Mouse (Mus musculus) layer of hippocampus, postnatal 25 days (tissue): ENCODE results near the gene Lingo3. TPM values are rescaled to one million over a fixed set of nuclear protein-coding genes. Genes with fewer than 3 reads are reported as not detected.
"Not testable (repeated sequence)": the region's sequence is repeated elsewhere in the genome, so short reads cannot be mapped to it uniquely, and the experiment has no call there.

Experiments
- DNase-seq, 2 experiments: peaks; one replicate each; pipeline ENCODE4 v3.0.0; 2022; ENCODE audit warnings: mixed read lengths in 2 of 2, low spot score in 1 of 2; ENCODE audit errors: extremely low spot score in 1 of 2
- total RNA-seq, 2 experiments: library from RNA; stranded (reverse); gene quantifications; 2 replicates each; pipeline ENCODE4 v1.2.3; 2021

Gene Lingo3
- total RNA-seq, 2 experiments from 2014 or later: 38.3 to 39.9 TPM

GRCm38 (mm10) chr10:80823847-80824643 is 19.8 kb downstream of the Lingo3 start:
- no peak for DNase-seq

DNA sequence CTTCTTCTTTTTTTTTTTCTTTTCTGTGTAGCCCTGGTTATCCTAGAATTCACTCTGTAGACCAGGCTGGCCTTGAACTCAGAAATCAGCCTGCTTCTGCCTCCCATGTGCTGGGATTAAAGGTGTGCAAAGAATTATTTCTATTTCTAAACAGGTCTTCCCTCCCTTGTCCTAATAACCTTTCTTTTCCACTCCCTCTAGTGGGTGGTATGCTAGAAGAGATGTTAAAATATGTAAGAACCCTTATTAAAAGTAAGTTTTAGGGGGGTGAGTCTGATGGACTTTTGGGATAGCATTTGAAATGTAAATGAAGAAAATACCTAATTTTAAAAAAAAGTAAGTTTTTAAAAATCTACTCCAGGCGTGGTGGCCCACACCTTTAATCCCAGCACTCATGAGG is 20.5 kb downstream of the Lingo3 start:
- no peak for DNase-seq

DNA sequence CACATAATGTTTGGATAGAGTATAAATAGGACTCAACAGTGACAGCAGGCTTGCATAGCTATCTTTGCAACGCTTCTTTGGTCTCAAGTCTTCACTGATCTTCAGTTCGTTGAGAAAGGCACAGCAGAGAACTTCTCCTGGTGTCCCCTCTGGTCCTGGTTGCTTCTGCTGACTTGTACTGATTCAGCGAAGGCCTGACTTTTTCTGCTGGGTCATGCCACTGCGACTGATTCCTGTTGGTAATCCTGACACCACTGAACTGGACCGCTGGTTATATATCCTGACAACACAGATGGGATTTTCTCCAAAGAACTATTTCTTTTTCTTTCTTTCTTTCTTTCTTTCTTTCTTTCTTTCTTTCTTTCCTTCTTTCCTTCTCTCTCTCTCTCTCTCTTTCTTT is 21.3 kb downstream of the Lingo3 start:
- DNase-seq: no peak

GRCm38 (mm10) chr10:80821991-80822390 is 21.8 kb downstream of the Lingo3 start:
- DNase-seq: no peak

GRCm38 (mm10) chr10:80819406-80819805 is 24.4 kb downstream of the Lingo3 start:
- no peak for DNase-seq

GRCm38 (mm10) chr10:80818599-80819281 is 25.1 kb downstream of the Lingo3 start:
- DNase-seq: no peak

GRCm38 (mm10) chr10:80817955-80818354 is 25.9 kb downstream of the Lingo3 start:
- not testable (repeated sequence) for DNase-seq

GRCm38 (mm10) chr10:80817164-80817563 is 26.7 kb downstream of the Lingo3 start:
- DNase-seq: no peak

DNA sequence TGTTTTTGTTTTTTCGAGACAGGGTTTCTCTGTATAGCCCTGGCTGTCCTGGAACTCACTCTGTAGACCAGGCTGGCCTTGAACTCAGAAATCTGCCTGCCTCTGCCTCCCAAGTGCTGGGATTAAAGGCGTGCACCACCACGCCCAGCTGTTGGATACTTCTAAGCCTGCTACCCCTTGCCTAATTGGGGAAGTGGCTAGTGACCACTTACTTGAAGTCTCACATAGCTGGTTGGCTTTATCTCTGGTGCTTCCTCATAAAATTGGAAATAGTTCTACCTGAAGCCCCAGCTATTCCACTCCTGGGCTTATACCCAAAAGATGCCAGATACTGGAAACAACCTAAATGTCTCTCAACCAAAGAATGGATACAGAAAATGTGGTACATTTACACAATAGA is 27.5 kb downstream of the Lingo3 start:
- DNase-seq: not testable (repeated sequence)

DNA sequence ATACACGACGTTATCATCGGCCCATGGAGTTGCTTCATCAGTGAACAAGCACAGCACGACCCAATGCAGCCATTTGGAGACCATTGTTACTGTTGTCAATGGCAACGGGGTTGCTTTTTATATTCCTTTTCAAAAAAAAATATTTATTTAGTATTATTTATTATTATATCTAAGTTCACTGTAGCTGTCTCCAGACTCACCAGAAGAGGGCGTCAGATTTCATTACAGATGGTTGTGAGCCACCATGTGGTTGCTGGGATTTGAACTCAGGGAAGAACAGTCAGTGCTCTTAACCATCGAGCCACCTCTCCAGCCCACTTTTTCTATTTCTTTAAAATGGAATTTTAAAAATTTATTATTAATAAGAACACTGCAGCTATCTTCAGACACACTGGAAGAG is 29.0 kb downstream of the Lingo3 start:
- no peak for DNase-seq

GRCm38 (mm10) chr10:80813366-80813765 is 30.5 kb downstream of the Lingo3 start, which contains the start of gene Jsrp1:
Gene Jsrp1 (minus strand): TSS chr10:80813498.
- no peak for DNase-seq

DNA sequence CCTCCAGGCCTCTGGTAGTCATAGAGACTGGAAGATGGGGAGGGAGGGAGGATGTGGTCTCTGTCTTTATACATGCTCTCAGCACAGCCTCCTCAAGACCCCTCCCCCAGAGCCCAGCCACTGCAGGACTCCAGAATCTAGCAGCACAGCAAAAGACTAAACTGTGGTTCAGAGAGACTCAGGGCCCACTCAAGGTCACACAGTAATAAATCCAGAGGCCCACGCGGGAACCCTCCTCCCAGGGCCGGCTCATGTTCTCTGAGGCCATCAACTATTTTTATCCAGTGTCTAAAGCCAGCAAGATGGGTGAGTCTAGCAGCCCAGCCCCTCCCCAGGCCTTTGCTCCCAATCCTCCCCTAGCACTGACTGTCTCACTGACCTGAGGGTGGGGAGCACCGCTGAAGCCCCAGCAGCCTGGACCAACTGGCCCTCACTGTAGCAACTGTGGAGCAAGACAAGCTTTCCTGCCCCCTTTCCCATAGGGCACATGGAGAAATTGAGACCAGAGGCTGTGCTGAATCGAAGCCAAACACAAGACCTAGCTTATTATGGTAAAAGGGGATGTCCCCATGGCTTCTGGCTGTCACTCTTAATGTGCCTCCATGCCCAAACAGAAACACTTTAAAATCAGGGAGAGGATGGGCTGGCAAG is 31.3 kb downstream of the Lingo3 start:
- DNase-seq: no peak

DNA sequence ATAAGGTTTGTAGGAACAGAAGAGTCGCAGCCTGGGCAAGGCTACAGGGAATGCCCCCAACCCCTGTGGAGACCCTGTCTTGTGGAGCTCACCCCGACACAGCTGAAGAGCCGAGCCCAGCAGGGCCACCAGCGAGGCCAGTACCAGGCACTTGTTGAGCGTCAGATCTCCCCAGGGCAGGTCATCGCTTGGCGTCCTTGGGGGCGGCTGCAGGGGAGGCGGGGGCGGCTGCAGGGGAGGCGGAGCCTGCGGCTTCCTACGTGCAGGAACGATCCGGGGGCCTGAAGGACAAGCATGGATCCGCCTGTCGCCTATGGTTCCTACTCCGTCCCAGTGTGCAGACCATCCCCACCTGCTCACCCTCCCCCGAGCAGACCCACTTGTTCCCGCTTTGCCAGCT is 33.8 kb downstream of the Lingo3 start:
- no peak for DNase-seq

DNA sequence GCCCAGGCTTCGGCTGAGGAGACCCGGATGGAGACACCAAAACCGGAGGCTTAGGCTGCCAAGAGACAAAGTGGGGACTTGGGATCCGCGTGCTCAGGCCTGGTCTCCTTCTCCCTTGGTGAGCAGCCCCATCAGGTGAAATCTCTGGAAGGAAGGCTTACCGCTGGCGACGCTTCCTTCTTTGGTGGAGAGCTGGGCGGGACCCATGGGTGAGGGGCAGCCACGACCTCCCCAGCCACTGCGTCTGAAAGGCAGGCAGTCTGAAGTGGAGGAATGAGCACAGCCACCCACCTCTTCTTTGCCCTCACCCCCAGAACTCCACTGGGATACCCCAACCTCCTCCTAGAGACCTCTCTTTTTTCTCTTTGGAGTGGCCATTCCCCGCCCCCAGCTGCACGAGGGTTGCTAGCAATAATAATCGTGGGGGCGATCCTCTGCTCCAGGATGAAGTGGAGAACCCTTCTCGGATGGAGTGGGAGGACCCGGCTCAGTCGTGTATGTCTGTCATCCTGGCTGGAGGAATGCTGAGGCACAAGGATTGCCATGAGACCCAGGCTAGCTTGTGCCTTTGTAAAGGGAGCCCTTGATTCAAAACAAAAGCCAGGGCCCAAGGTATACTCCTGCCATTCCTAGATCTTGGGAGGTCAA is 34.7 kb downstream of the Lingo3 start:
- no peak for DNase-seq

GRCm38 (mm10) chr10:80808099-80808984 is 35.5 kb downstream of the Lingo3 start:
- DNase-seq: no peak

DNA sequence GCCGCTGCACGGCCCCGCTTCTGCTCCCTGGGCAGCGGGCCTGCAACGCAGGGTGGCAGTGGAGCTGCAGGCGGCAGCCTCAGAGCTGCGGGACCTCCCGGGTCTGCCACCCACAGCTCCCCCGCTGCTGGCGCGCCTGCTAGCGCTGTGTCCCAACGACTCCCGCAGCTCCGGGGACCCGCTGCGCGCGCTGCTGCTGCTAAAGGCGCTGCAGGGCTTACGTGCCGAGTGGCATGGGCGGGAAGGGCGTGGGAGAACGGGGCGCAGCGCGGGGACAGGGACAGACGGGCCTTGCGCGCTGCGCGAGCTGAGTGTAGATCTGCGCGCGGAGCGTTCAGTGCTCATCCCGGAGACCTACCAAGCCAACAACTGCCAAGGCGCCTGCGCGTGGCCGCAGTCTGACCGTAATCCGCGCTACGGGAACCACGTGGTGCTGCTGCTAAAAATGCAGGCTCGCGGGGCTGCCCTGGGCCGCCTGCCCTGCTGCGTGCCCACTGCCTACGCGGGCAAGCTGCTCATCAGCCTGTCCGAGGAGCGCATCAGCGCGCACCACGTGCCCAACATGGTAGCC is 36.7 kb downstream of the Lingo3 start:
- DNase-seq: peak; percentile 69 to 75

GRCm38 (mm10) chr10:80806341-80807056 is 37.3 kb downstream of the Lingo3 start:
- no peak for DNase-seq

DNA sequence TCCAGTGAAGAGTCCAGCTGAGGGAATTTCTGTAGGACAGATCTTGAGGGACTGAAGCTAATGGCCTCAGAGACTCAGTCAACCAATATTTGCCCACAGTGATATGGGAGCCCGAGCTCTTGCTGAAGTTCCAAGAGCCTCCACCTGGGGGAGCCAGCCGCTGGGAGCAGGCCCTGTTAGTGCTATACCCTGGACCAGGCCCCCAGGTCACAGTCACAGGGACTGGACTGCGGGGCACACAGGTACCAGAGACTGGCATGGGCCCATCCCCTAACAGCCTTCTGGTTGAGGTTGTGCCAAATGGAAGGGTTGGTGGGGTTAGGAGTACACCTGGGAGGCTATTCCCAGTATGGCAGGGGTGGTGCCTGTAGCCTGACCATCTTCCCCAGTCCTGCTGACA is 37.9 kb downstream of the Lingo3 start:
- DNase-seq: peak; percentile 83 to 90

DNA sequence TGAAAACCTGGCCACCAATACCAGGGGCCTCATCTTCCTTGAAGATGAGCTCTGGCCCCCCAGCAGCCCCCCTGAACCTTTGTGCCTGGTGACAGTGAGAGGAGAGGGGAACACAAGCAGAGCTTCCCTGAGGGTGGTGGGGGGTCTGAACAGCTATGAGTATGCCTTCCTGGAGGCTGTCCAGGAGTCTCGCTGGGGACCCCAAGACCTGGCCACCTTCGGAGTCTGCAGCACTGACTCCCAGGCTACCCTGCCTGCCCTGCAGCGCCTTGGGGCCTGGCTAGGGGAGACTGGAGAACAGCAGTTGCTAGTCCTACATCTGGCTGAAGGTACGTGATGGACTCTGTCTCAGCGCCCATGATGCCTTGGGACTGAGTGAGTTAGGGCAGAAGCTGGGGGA is 38.5 kb downstream of the Lingo3 start:
- DNase-seq: no peak
